Mouse (Mus musculus): Measurements from ENCODE around the gene Copb2. TPM values are rescaled to one million over a fixed set of nuclear protein-coding genes. Genes with fewer than 3 reads are reported as not detected.
A peak's percentile ranks its signal among the peaks of the same experiment; 100 is the strongest.

The Copb2 gene
- total RNA-seq (2014; rRNA removed) (89.6 and 108 TPM in 2 replicates), polyA plus RNA-seq (2012; rRNA removed) (23.9 and 24.6 TPM in 2 replicates)

GRCm38 (mm10) chr9:98563137-98564126, at the start of gene Copb2:
TSS of gene Copb2 (plus strand) at chr9:98563721.
- H3K4me3 ChIP-seq (ENCODE audit: insufficient read depth, low read depth, low read length): peak within 1 kb of the TSS; percentile 88
- peaks cover 20% of the 10 kb centered on the region for H3K79me2 ChIP-seq (ENCODE audit: control insufficient read depth, insufficient read depth, low read length)
- peak within 1 kb of the TSS; percentile 90 for H3K9ac ChIP-seq (ENCODE audit: low read depth, low read length)
- H3K27ac ChIP-seq (replicated peaks; ENCODE audit: insufficient read depth, low read depth, low read length): peak within 1 kb of the TSS; percentile 75
- no peaks in the 10 kb centered on the region for H3K27me3 ChIP-seq (ENCODE audit: control insufficient read depth, insufficient read depth, low read length)
- peaks cover 8% of the 10 kb centered on the region for H3K36me3 ChIP-seq (ENCODE audit: control insufficient read depth, insufficient read depth, low read length)
- TF ChIP-seq CTCF (IDR thresholded peaks at IDR 0.05; ENCODE audit: low read depth, low read length) (0 out of 2 replicates have a peak, but pooled peaks have one; percentile 6), POLR2A (IDR thresholded peaks at IDR 0.05; ENCODE audit: extremely low read depth, insufficient read depth, low read length) (peak; percentile 87)
- H3K4me1 ChIP-seq (ENCODE audit: control insufficient read depth, insufficient read depth, low read length): peaks cover 13% of the 10 kb centered on the region
- peak; percentile 88 for DNase-seq (ENCODE audit: extremely low read depth, low read depth, low spot score)
- under 1% methylated on average over 76 of the region's 76 CpGs for WGBS

- TF ChIP-seq CTCF (IDR thresholded peaks at IDR 0.05; ENCODE audit: low read depth, low read length): no peak
- TF ChIP-seq POLR2A (IDR thresholded peaks at IDR 0.05; ENCODE audit: extremely low read depth, insufficient read depth, low read length): no peak
- Histone ChIP-seq H3K79me2 (ENCODE audit: control insufficient read depth, insufficient read depth, low read length) (no peaks in the 10 kb centered on the region), H3K4me3 (ENCODE audit: insufficient read depth, low read depth, low read length) (no peak overlapping the region), H3K4me1 (ENCODE audit: control insufficient read depth, insufficient read depth, low read length) (no peaks in the 10 kb centered on the region), H3K27me3 (ENCODE audit: control insufficient read depth, insufficient read depth, low read length) (no peaks in the 10 kb centered on the region), H3K27ac (replicated peaks; ENCODE audit: insufficient read depth, low read depth, low read length) (no peak overlapping the region), H3K36me3 (ENCODE audit: control insufficient read depth, insufficient read depth, low read length) (no peaks in the 10 kb centered on the region), H3K9ac (ENCODE audit: low read depth, low read length) (no peak overlapping the region)
- no peak for DNase-seq (ENCODE audit: extremely low read depth, low read depth, low spot score)
- 70% methylated on average over 2 of the region's 2 CpGs for whole genome bisulfite sequencing
Measured at GRCm38 (mm10) chr9:98523872-98524271, 39.6 kb upstream of the Copb2 start.

- no peak for TF ChIP-seq POLR2A (IDR thresholded peaks at IDR 0.05; ENCODE audit: extremely low read depth, insufficient read depth, low read length)
- no peak for TF ChIP-seq CTCF (IDR thresholded peaks at IDR 0.05; ENCODE audit: low read depth, low read length)
- DNase-seq (ENCODE audit: extremely low read depth, low read depth, low spot score): no peak
- Histone ChIP-seq H3K27me3 (ENCODE audit: control insufficient read depth, insufficient read depth, low read length) (no peaks in the 10 kb centered on the region), H3K36me3 (ENCODE audit: control insufficient read depth, insufficient read depth, low read length) (no peaks in the 10 kb centered on the region), H3K9ac (ENCODE audit: low read depth, low read length) (no peak overlapping the region), H3K27ac (replicated peaks; ENCODE audit: insufficient read depth, low read depth, low read length) (no peak overlapping the region), H3K79me2 (ENCODE audit: control insufficient read depth, insufficient read depth, low read length) (no peaks in the 10 kb centered on the region), H3K4me1 (ENCODE audit: control insufficient read depth, insufficient read depth, low read length) (no peaks in the 10 kb centered on the region), H3K4me3 (ENCODE audit: insufficient read depth, low read depth, low read length) (no peak overlapping the region)
- 86% methylated on average over 7 of the region's 7 CpGs for WGBS
Measured at GRCm38 (mm10) chr9:98524786-98525542, 38.6 kb upstream of the Copb2 start.

GRCm38 (mm10) chr9:98525543-98525924, 38.0 kb upstream of the Copb2 start:
- no peak for DNase-seq (ENCODE audit: extremely low read depth, low read depth, low spot score)
- no peak overlapping the region for H3K4me3 ChIP-seq (ENCODE audit: insufficient read depth, low read depth, low read length)
- 93% methylated on average over 7 of the region's 7 CpGs for WGBS
- no peaks in the 10 kb centered on the region for H3K27me3 ChIP-seq (ENCODE audit: control insufficient read depth, insufficient read depth, low read length)
- H3K9ac ChIP-seq (ENCODE audit: low read depth, low read length): no peak overlapping the region
- H3K4me1 ChIP-seq (ENCODE audit: control insufficient read depth, insufficient read depth, low read length): no peaks in the 10 kb centered on the region
- H3K27ac ChIP-seq (replicated peaks; ENCODE audit: insufficient read depth, low read depth, low read length): no peak overlapping the region
- no peak for TF ChIP-seq CTCF (IDR thresholded peaks at IDR 0.05; ENCODE audit: low read depth, low read length)
- TF ChIP-seq POLR2A (IDR thresholded peaks at IDR 0.05; ENCODE audit: extremely low read depth, insufficient read depth, low read length): no peak
- no peaks in the 10 kb centered on the region for H3K36me3 ChIP-seq (ENCODE audit: control insufficient read depth, insufficient read depth, low read length)
- H3K79me2 ChIP-seq (ENCODE audit: control insufficient read depth, insufficient read depth, low read length): no peaks in the 10 kb centered on the region

GRCm38 (mm10) chr9:98527226-98527625, 36.3 kb upstream of the Copb2 start:
- H3K36me3 ChIP-seq (ENCODE audit: control insufficient read depth, insufficient read depth, low read length): no peaks in the 10 kb centered on the region
- DNase-seq (ENCODE audit: extremely low read depth, low read depth, low spot score): no peak
- no peaks in the 10 kb centered on the region for H3K27me3 ChIP-seq (ENCODE audit: control insufficient read depth, insufficient read depth, low read length)
- no peaks in the 10 kb centered on the region for H3K4me1 ChIP-seq (ENCODE audit: control insufficient read depth, insufficient read depth, low read length)
- WGBS: 76% methylated on average over 7 of the region's 7 CpGs
- H3K79me2 ChIP-seq (ENCODE audit: control insufficient read depth, insufficient read depth, low read length): no peaks in the 10 kb centered on the region
- TF ChIP-seq CTCF (IDR thresholded peaks at IDR 0.05; ENCODE audit: low read depth, low read length) (no peak), POLR2A (IDR thresholded peaks at IDR 0.05; ENCODE audit: extremely low read depth, insufficient read depth, low read length) (no peak)
- no peak overlapping the region for H3K27ac ChIP-seq (replicated peaks; ENCODE audit: insufficient read depth, low read depth, low read length)
- no peak overlapping the region for H3K4me3 ChIP-seq (ENCODE audit: insufficient read depth, low read depth, low read length)
- no peak overlapping the region for H3K9ac ChIP-seq (ENCODE audit: low read depth, low read length)
